Mouse (Mus musculus) hindbrain, embryonic 15.5 days (tissue): ENCODE results near the gene Pttg1. TPM values are rescaled to one million over a fixed set of nuclear protein-coding genes. Genes with fewer than 3 reads are reported as not detected.

Source experiments
- ATAC-seq: fragments of 200-750 bp; cut with Nextera tagmentation; 2 replicates; pipeline ENCODE4 v1.8.0; 2017; ENCODE audit warnings: low read depth, moderate number of reproducible peaks, moderate TSS enrichment; ENCODE audit not compliant: low FRiP score
- H3K27ac ChIP-seq: fragments of 300-500 bp; sonication (generic); replicated peaks from 2 replicates; pipeline ENCODE4 v1.5.1; 2015; ENCODE audit warnings: mild to moderate bottlenecking, inconsistent platforms
- H3K27me3 ChIP-seq: fragments of 300-500 bp; sonication (generic); 2 replicates; pipeline ENCODE4 v1.6.1; 2015; ENCODE audit warnings: control low read depth, inconsistent platforms
- H3K36me3 ChIP-seq: fragments of 300-500 bp; sonication (generic); 2 replicates; pipeline ENCODE4 v1.6.1; 2015; ENCODE audit warnings: control low read depth, inconsistent platforms
- H3K4me1 ChIP-seq: fragments of 300-500 bp; sonication (generic); replicated peaks from 2 replicates; pipeline ENCODE4 v1.6.1; 2015; ENCODE audit warnings: control low read depth, inconsistent platforms
- H3K4me2 ChIP-seq: fragments of 300-500 bp; sonication (generic); 2 replicates; pipeline ENCODE4 v1.6.1; 2015; ENCODE audit warnings: moderate library complexity, mild to moderate bottlenecking, inconsistent platforms
- H3K4me3 ChIP-seq: fragments of 300-500 bp; sonication (generic); 2 replicates; pipeline ENCODE4 v1.5.1; 2015; ENCODE audit warnings: mild to moderate bottlenecking, inconsistent platforms
- H3K9ac ChIP-seq: fragments of 300-500 bp; sonication (generic); 2 replicates; pipeline ENCODE4 v1.6.1; 2015; ENCODE audit warnings: inconsistent platforms
- H3K9me3 ChIP-seq: fragments of 300-500 bp; sonication (generic); 2 replicates; pipeline ENCODE4 v1.6.1; 2016; ENCODE audit warnings: control low read depth, inconsistent platforms
- WGBS: fragments of 180-500 bp; shearing (Covaris S2); methylation state at CpG from one replicate; pipeline ENCODE4 v1.1.7; 2015; 5-methylcytosine and 5-hydroxymethylcytosine counted together
- polyA plus RNA-seq: library from polyadenylated mRNA; unstranded; fragments of >200 nt; fragmentation: Nextera tagmentation; extraction: Ambion mirVana; gene quantifications from 2 replicates; pipeline ENCODE4 v1.2.1, GENCODE M21; 2015

The Pttg1 gene
- polyA plus RNA-seq, 1 experiment from 2014 or later = 48.2 TPM

DNA sequence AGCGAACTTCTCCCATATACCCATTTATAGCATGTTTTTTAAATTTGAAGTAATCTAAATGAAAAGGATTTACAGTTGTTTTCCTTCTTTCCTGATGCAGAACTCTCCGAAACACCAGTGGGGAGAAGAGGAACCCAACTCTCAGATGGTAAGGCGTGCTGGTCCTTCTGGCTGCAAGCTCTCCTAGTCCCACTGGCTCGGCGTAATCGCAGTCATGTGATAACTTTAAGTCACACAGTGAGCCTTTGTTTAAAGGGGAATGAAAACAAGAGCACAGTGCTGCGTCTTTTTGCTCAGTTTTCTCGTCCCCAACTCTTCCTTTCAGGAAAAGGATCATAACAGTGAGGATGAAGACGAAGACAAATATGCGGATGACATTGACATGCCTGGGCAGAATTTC lies 15.1 kb upstream of the Pttg1 start:
- WGBS = 96% methylated on average over 10 of the region's 10 CpGs
- H3K4me2 ChIP-seq = no peak overlapping the region
- no peak overlapping the region for H3K27ac ChIP-seq
- ATAC-seq = no peak
- H3K9me3 ChIP-seq = no peaks in the 10 kb centered on the region
- no peak overlapping the region for H3K9ac ChIP-seq
- no peaks in the 10 kb centered on the region for H3K27me3 ChIP-seq
- H3K36me3 ChIP-seq = peaks cover 89% of the 10 kb centered on the region
- H3K4me3 ChIP-seq = no peak overlapping the region
- H3K4me1 ChIP-seq = no peaks in the 10 kb centered on the region

GRCm38 (mm10) chr11:43434024-43434407 lies 8.0 kb upstream of the Pttg1 start:
- H3K36me3 ChIP-seq = peaks cover 20% of the 10 kb centered on the region
- peak overlapping the region; percentile 50 for H3K9ac ChIP-seq
- peak overlapping the region; percentile 76 for H3K4me2 ChIP-seq
- peak; percentile 63 for ATAC-seq
- H3K27me3 ChIP-seq = no peaks in the 10 kb centered on the region
- peak overlapping the region; percentile 13; the same call in 1 of the 2 replicates for H3K27ac ChIP-seq
- 6% methylated on average over 9 of the region's 9 CpGs for WGBS
- peak overlapping the region; percentile 60 for H3K4me3 ChIP-seq
- H3K4me1 ChIP-seq = peaks cover 11% of the 10 kb centered on the region
- H3K9me3 ChIP-seq = no peaks in the 10 kb centered on the region

DNA sequence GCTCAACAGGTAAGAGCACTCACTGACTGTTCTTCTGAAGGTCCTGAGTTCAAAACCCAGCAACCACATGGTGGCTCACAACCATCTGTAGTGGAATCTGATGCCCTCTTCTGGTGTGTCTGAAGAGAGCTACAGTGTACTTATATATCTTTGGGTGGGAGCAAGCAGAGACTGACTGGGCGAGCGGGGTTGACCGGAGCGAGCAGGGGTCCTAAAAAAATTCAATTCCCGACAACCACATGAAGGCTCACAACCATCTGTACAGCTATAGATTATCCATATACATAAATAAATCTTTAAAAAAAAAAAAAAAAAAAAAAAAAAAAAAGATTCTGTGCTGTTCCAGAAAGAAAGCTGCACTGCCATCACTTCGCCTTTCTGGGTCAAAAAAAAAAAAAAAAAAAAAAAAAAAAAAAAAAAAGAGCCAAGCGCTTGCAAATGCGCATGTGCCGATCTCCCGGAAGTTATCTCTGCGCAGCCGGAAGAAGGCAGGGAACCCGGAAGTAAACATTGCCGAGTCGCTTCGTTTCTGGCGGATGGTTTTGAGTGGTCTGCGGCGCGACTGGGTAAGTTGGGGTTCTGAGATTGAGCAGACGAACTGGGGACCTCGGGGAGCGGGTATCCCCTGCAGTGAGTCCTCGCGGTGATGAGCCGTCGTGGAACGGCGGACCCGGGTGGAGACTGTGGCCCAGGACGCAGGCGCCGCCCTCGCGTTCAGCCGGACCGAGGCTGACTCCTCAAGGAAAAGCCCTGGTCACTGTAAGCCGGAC lies 7.4 kb upstream of the Pttg1 start, which contains the start of gene Slu7:
Gene Slu7, plus strand, starts transcription at position 491 of the 770 bp plus-strand sequence.
- Histone ChIP-seq H3K4me1 (peaks cover 11% of the 10 kb centered on the region), H3K4me3 (peak within 1 kb of the TSS; percentile 60), H3K4me2 (peak within 1 kb of the TSS; percentile 76), H3K9ac (peak within 1 kb of the TSS; percentile 50), H3K27ac (peak within 1 kb of the TSS; percentile 13; the same call in 1 of the 2 replicates), H3K36me3 (peaks cover 14% of the 10 kb centered on the region; the same call in 1 of the 2 replicates), H3K9me3 (no peaks in the 10 kb centered on the region), H3K27me3 (no peaks in the 10 kb centered on the region)
- ATAC-seq = peak; percentile 91
- WGBS = 9% methylated on average over 37 of the region's 38 CpGs

- peak overlapping the region; percentile 76 for H3K4me2 ChIP-seq
- no peaks in the 10 kb centered on the region for H3K27me3 ChIP-seq
- peaks cover 12% of the 10 kb centered on the region for H3K4me1 ChIP-seq
- H3K9me3 ChIP-seq = no peaks in the 10 kb centered on the region
- no peak overlapping the region for H3K27ac ChIP-seq
- H3K4me3 ChIP-seq = peak overlapping the region; percentile 71
- H3K36me3 ChIP-seq = no peaks in the 10 kb centered on the region
- peak; percentile 69; the same call in 1 of the 2 replicates for ATAC-seq
- 18% methylated on average over 7 of the region's 7 CpGs for WGBS
- 0 out of 2 replicates have a peak overlapping the region, but pooled peaks have one; percentile 63 for H3K9ac ChIP-seq
Observed at GRCm38 (mm10) chr11:43426414-43426884, 398 bp upstream of the Pttg1 start.

GRCm38 (mm10) chr11:43425166-43425709 lies 813 bp downstream of the Pttg1 start:
- H3K4me1 ChIP-seq = peaks cover 12% of the 10 kb centered on the region
- H3K27me3 ChIP-seq = no peaks in the 10 kb centered on the region
- ATAC-seq = peak; percentile 32; the same call in 1 of the 2 replicates
- peak overlapping the region; percentile 76 for H3K4me2 ChIP-seq
- H3K36me3 ChIP-seq = no peaks in the 10 kb centered on the region
- 93% methylated on average over 9 of the region's 9 CpGs for WGBS
- no peaks in the 10 kb centered on the region for H3K9me3 ChIP-seq
- H3K4me3 ChIP-seq = peak overlapping the region; percentile 71; the same call in 1 of the 2 replicates
- no peak overlapping the region for H3K27ac ChIP-seq
- H3K9ac ChIP-seq = no peak overlapping the region

DNA sequence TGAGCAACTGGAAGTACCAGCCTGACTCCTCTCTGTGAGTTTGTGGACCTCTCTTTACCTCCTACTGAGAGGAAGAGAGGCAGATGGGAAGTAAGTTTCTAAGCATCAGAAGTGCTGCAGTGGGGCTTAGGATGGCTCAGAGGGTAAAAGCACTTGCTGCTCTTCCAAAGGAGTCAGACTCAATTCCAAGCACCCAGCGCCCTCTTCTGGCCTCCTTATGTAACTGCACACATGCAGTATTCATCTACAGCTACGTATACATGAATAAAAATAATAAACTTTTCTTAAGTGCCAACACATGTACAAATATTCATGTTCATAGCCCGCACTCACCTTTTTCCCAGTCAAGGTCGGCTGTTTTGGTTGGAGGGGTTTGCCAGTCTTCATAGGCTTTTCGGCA lies 1.7 kb downstream of the Pttg1 start:
- Histone ChIP-seq H3K9me3 (no peaks in the 10 kb centered on the region), H3K9ac (no peak overlapping the region), H3K27me3 (no peaks in the 10 kb centered on the region), H3K4me1 (peaks cover 12% of the 10 kb centered on the region), H3K4me2 (no peak overlapping the region), H3K4me3 (no peak overlapping the region), H3K36me3 (no peaks in the 10 kb centered on the region), H3K27ac (no peak overlapping the region)
- WGBS = 75% methylated on average over 5 of the region's 5 CpGs
- no peak for ATAC-seq

- H3K4me2 ChIP-seq = no peak overlapping the region
- no peaks in the 10 kb centered on the region for H3K27me3 ChIP-seq
- H3K9me3 ChIP-seq = no peaks in the 10 kb centered on the region
- no peak overlapping the region for H3K27ac ChIP-seq
- H3K36me3 ChIP-seq = no peaks in the 10 kb centered on the region
- H3K9ac ChIP-seq = no peak overlapping the region
- 32% methylated on average over 7 of the region's 7 CpGs for WGBS
- H3K4me3 ChIP-seq = no peak overlapping the region
- ATAC-seq = peak; percentile 56; the same call in 1 of the 2 replicates
- peaks cover 4% of the 10 kb centered on the region for H3K4me1 ChIP-seq
Observed at GRCm38 (mm10) chr11:43417201-43417600, 8.8 kb downstream of the Pttg1 start.

GRCm38 (mm10) chr11:43412771-43413451 lies 13.1 kb downstream of the Pttg1 start:
- H3K4me2 ChIP-seq = peak overlapping the region; percentile 6; the same call in 1 of the 2 replicates
- H3K4me3 ChIP-seq = no peak overlapping the region
- 28% methylated on average over 14 of the region's 14 CpGs for WGBS
- no peaks in the 10 kb centered on the region for H3K27me3 ChIP-seq
- H3K4me1 ChIP-seq = peaks cover 4% of the 10 kb centered on the region
- H3K36me3 ChIP-seq = no peaks in the 10 kb centered on the region
- ATAC-seq = peak; percentile 68; the same call in 1 of the 2 replicates
- no peak overlapping the region for H3K9ac ChIP-seq
- H3K9me3 ChIP-seq = no peaks in the 10 kb centered on the region
- no peak overlapping the region for H3K27ac ChIP-seq

DNA sequence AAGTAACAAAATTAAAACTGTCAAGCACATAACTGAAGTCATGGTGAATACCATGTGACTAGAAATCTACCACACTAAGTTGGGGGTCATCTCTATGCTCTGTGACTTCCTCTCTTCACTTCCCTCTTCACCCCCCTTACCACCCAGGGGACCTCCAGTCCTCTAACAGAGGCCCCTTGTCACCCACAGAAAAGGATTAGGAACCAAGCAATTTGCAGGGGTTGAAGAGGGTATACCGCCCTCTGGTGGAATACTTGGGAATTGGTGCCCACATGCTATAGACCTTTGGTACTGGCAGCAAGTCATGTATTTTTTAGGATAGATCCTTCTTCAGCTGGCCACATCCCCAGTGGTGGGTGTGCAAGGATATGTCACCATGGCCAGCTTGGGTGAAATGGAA lies 14.6 kb downstream of the Pttg1 start:
- Histone ChIP-seq H3K27ac (no peak overlapping the region), H3K9ac (no peak overlapping the region), H3K4me3 (no peak overlapping the region), H3K4me2 (no peak overlapping the region), H3K4me1 (no peaks in the 10 kb centered on the region), H3K27me3 (no peaks in the 10 kb centered on the region), H3K36me3 (no peaks in the 10 kb centered on the region), H3K9me3 (no peaks in the 10 kb centered on the region)
- ATAC-seq = no peak
- 3% methylated on average over 1 of the region's 1 CpGs for WGBS

GRCm38 (mm10) chr11:43410291-43410690 lies 15.8 kb downstream of the Pttg1 start:
- H3K4me3 ChIP-seq = no peak overlapping the region
- no peaks in the 10 kb centered on the region for H3K4me1 ChIP-seq
- H3K9me3 ChIP-seq = no peaks in the 10 kb centered on the region
- H3K27me3 ChIP-seq = no peaks in the 10 kb centered on the region
- H3K36me3 ChIP-seq = no peaks in the 10 kb centered on the region
- H3K4me2 ChIP-seq = no peak overlapping the region
- H3K9ac ChIP-seq = no peak overlapping the region
- ATAC-seq = no peak
- 83% methylated on average over 7 of the region's 7 CpGs for WGBS
- H3K27ac ChIP-seq = no peak overlapping the region

- Histone ChIP-seq H3K9ac (no peak overlapping the region), H3K4me2 (no peak overlapping the region), H3K27me3 (no peaks in the 10 kb centered on the region), H3K4me1 (no peaks in the 10 kb centered on the region), H3K27ac (no peak overlapping the region), H3K4me3 (no peak overlapping the region), H3K9me3 (0 out of 2 replicates have a peak, but pooled peaks cover 7% of the 10 kb centered on the region), H3K36me3 (no peaks in the 10 kb centered on the region)
- ATAC-seq = no peak
- 89% methylated on average over 2 of the region's 2 CpGs for WGBS
Observed at GRCm38 (mm10) chr11:43408888-43409287, 17.2 kb downstream of the Pttg1 start.
